Mouse (Mus musculus): Measurements from ENCODE around the gene Strada. TPM values are rescaled to one million over a fixed set of nuclear protein-coding genes. Genes with fewer than 3 reads are reported as not detected.
"Not testable (repeated sequence)": the region's sequence is repeated elsewhere in the genome, so short reads cannot be mapped to it uniquely, and the experiment has no call there.

The Strada gene
- 28.8 and 30.9 TPM in 2 replicates for polyA plus RNA-seq (2015; fragmentation: Nextera tagmentation; extraction: Ambion mirVana)

DNA sequence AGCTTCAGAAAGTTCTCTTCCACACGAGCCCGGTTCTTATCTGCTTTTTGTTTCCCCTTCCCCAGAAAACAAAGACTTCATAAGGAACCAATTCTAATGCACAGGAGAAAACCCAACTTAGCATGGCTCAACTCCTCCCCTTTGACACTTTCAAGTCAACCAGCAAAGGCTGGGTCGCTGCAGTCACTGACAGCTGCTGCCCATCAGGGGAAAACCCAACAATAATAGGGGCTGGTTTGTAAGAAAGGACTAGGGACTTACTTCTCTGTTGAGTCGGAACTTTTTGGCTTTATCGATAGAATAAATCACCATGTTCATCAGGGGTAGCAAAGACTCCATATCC is at the start of gene Strada:
Strada (minus strand) TSS at position 46 of the 343 bp plus-strand sequence.
- WGBS, result 88% methylated on average over 5 of the region's 5 CpGs
- Histone ChIP-seq H3K9ac (replicated peaks; ENCODE audit: low read depth, low read length) (no peak within 1 kb of the TSS; the same call in 1 of the 2 replicates), H3K4me3 (replicated peaks; ENCODE audit: low read length) (no peak within 1 kb of the TSS), H3K27me3 (replicated peaks; ENCODE audit: control insufficient read depth, insufficient read depth, low read length) (no peaks in the 10 kb centered on the region), H3K4me1 (replicated peaks; ENCODE audit: control insufficient read depth, insufficient read depth, low read length) (no peaks in the 10 kb centered on the region), H3K9me3 (ENCODE audit: control insufficient read depth, low read length) (no peaks in the 10 kb centered on the region), H3K4me2 (ENCODE audit: low read length) (no peak within 1 kb of the TSS), H3K36me3 (ENCODE audit: control insufficient read depth, insufficient read depth) (peaks cover 31% of the 10 kb centered on the region), H3K27ac (ENCODE audit: low read length) (no peak within 1 kb of the TSS)
- ATAC-seq, result no peak

GRCm38 (mm10) chr11:106249326-106249725 is 47.4 kb upstream of the Strada start:
- H3K4me3 ChIP-seq (replicated peaks; ENCODE audit: low read length), result no peak overlapping the region
- H3K4me2 ChIP-seq (ENCODE audit: low read length), result no peak overlapping the region
- H3K4me1 ChIP-seq (replicated peaks; ENCODE audit: control insufficient read depth, insufficient read depth, low read length), result no peaks in the 10 kb centered on the region
- no peak for ATAC-seq
- no peaks in the 10 kb centered on the region for H3K9me3 ChIP-seq (ENCODE audit: control insufficient read depth, low read length)
- peaks cover 59% of the 10 kb centered on the region for H3K36me3 ChIP-seq (ENCODE audit: control insufficient read depth, insufficient read depth)
- H3K27me3 ChIP-seq (replicated peaks; ENCODE audit: control insufficient read depth, insufficient read depth, low read length), result no peaks in the 10 kb centered on the region
- H3K9ac ChIP-seq (replicated peaks; ENCODE audit: low read depth, low read length), result no peak overlapping the region
- no peak overlapping the region for H3K27ac ChIP-seq (ENCODE audit: low read length)
- WGBS, result 86% methylated on average over 7 of the region's 7 CpGs

DNA sequence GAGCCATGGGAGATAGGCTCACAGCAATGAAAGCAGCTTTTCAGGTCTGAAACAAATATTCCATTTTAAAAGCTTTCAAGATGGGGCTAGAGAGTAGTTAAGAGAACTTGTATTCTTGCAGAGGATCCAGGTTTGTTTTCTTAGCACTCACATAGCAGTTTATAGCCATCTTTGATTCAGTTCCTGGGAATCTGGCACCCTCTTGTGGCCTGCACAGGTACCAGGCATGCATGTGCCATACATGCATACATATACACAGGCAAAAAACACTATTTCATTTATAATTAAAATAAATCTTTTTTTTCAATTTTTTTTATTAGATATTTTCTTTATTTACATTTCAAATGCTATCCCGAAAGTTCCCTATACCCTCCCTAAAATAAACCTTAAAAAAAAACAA is 44.9 kb upstream of the Strada start:
- Histone ChIP-seq H3K27ac (ENCODE audit: low read length) (no peak overlapping the region), H3K36me3 (ENCODE audit: control insufficient read depth, insufficient read depth) (peaks cover 75% of the 10 kb centered on the region), H3K9ac (replicated peaks; ENCODE audit: low read depth, low read length) (no peak overlapping the region), H3K9me3 (ENCODE audit: control insufficient read depth, low read length) (no peaks in the 10 kb centered on the region), H3K4me2 (ENCODE audit: low read length) (no peak overlapping the region), H3K4me1 (replicated peaks; ENCODE audit: control insufficient read depth, insufficient read depth, low read length) (no peaks in the 10 kb centered on the region), H3K4me3 (replicated peaks; ENCODE audit: low read length) (no peak overlapping the region), H3K27me3 (replicated peaks; ENCODE audit: control insufficient read depth, insufficient read depth, low read length) (no peaks in the 10 kb centered on the region)
- 100% methylated on average over 1 of the region's 1 CpGs for WGBS
- no peak for ATAC-seq

- H3K27ac ChIP-seq (ENCODE audit: low read length); ATAC-seq; H3K9me3 ChIP-seq (ENCODE audit: control insufficient read depth, low read length); H3K4me3 ChIP-seq (replicated peaks; ENCODE audit: low read length); H3K27me3 ChIP-seq (replicated peaks; ENCODE audit: control insufficient read depth, insufficient read depth, low read length); H3K9ac ChIP-seq (replicated peaks; ENCODE audit: low read depth, low read length); H3K4me1 ChIP-seq (replicated peaks; ENCODE audit: control insufficient read depth, insufficient read depth, low read length); H3K4me2 ChIP-seq (ENCODE audit: low read length): not testable (repeated sequence)
- peaks cover 50% of the 10 kb centered on the region for H3K36me3 ChIP-seq (ENCODE audit: control insufficient read depth, insufficient read depth)
- 81% methylated on average over 8 of the region's 8 CpGs for WGBS
These were observed 32.0 kb upstream of the Strada start for GRCm38 (mm10) chr11:106233978-106234377.

DNA sequence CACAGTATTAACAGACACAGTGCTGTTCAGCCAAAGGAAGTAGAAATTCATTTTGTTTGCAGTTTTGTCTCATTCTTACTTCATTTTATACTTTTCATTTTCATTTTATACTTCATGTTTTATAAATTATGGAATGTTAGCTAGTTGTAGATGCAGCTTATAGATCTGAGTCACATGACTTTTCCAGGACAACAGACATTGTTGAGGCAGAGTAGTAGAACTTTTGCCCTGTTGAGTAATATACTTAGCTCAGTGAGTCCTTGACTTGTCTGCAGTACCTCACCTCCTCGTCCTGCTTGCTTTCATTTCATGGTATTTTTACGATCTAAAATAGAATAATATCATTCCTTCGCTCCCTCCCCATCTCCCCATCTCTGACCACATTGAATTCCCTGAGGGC is 18.6 kb upstream of the Strada start:
- Histone ChIP-seq H3K9me3 (ENCODE audit: control insufficient read depth, low read length) (no peaks in the 10 kb centered on the region), H3K4me3 (replicated peaks; ENCODE audit: low read length) (no peak overlapping the region), H3K27ac (ENCODE audit: low read length) (no peak overlapping the region), H3K9ac (replicated peaks; ENCODE audit: low read depth, low read length) (no peak overlapping the region), H3K4me2 (ENCODE audit: low read length) (no peak overlapping the region), H3K36me3 (ENCODE audit: control insufficient read depth, insufficient read depth) (peaks cover 8% of the 10 kb centered on the region), H3K27me3 (replicated peaks; ENCODE audit: control insufficient read depth, insufficient read depth, low read length) (no peaks in the 10 kb centered on the region), H3K4me1 (replicated peaks; ENCODE audit: control insufficient read depth, insufficient read depth, low read length) (peaks cover 15% of the 10 kb centered on the region)
- no peak for ATAC-seq
- WGBS, result 90% methylated on average over 3 of the region's 3 CpGs

DNA sequence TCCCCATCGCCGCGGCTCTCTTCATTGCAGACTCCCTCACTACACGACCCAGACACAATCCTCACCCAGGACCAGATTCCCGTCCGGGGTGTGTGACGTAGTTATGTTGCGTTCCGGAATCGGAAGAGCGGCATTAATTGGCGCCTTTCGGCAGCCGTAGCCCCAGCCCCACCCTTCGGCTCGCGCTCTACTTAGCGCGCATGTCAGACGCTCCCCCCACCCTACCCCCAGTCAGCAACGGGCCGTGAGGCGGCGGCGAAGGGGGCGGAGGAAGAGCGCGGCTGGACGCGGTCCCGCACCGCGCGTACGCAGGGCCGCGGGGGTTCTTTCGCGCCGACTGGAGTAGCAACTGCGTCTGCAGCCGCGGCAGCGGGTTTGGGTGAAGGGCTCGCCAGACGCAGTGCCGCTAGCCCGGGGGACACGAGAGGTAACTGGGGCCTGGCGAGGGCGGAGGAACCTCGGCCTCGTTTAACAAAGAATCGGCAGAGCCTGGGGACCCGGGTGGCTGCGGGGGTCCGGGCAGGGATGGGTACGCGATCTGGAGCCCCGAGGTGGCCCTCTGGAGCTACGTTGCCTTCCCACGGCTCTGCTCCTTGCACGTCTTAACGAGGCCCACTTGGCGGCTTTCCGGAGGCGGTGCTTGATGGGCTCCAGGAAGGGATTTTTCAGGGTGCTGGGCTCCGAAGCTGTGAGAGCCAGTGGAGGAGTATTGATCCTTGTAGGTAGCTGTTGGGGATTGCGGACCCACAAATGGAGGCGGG is 14.9 kb upstream of the Strada start, which contains the start of gene Ddx42:
Ddx42 (plus strand) TSS at position 197 of the 761 bp plus-strand sequence.
- Histone ChIP-seq H3K4me2 (ENCODE audit: low read length) (peak within 1 kb of the TSS; percentile 69), H3K4me3 (replicated peaks; ENCODE audit: low read length) (peak within 1 kb of the TSS; percentile 87), H3K36me3 (ENCODE audit: control insufficient read depth, insufficient read depth) (peaks cover 6% of the 10 kb centered on the region), H3K4me1 (replicated peaks; ENCODE audit: control insufficient read depth, insufficient read depth, low read length) (peaks cover 26% of the 10 kb centered on the region), H3K9ac (replicated peaks; ENCODE audit: low read depth, low read length) (peak within 1 kb of the TSS; percentile 95), H3K27me3 (replicated peaks; ENCODE audit: control insufficient read depth, insufficient read depth, low read length) (no peaks in the 10 kb centered on the region), H3K9me3 (ENCODE audit: control insufficient read depth, low read length) (no peaks in the 10 kb centered on the region), H3K27ac (ENCODE audit: low read length) (peak within 1 kb of the TSS; percentile 97)
- ATAC-seq, result peak; percentile 95
- WGBS, result under 1% methylated on average over 70 of the region's 70 CpGs

GRCm38 (mm10) chr11:106215927-106216729 is 14.2 kb upstream of the Strada start, which contains the start of gene Ccdc47:
Ccdc47 (minus strand) TSS chr11:106216344.
- Histone ChIP-seq H3K4me3 (replicated peaks; ENCODE audit: low read length) (peak within 1 kb of the TSS; percentile 87), H3K9ac (replicated peaks; ENCODE audit: low read depth, low read length) (peak within 1 kb of the TSS; percentile 95), H3K4me2 (ENCODE audit: low read length) (peak within 1 kb of the TSS; percentile 69), H3K9me3 (ENCODE audit: control insufficient read depth, low read length) (no peaks in the 10 kb centered on the region), H3K27ac (ENCODE audit: low read length) (peak within 1 kb of the TSS; percentile 97), H3K4me1 (replicated peaks; ENCODE audit: control insufficient read depth, insufficient read depth, low read length) (peaks cover 26% of the 10 kb centered on the region), H3K36me3 (ENCODE audit: control insufficient read depth, insufficient read depth) (peaks cover 13% of the 10 kb centered on the region), H3K27me3 (replicated peaks; ENCODE audit: control insufficient read depth, insufficient read depth, low read length) (no peaks in the 10 kb centered on the region)
- ATAC-seq, result peak; percentile 97
- under 1% methylated on average over 46 of the region's 46 CpGs for WGBS

GRCm38 (mm10) chr11:106215450-106215859 is 13.5 kb upstream of the Strada start:
- no peak for ATAC-seq
- H3K9ac ChIP-seq (replicated peaks; ENCODE audit: low read depth, low read length), result peak overlapping the region; percentile 85
- H3K4me1 ChIP-seq (replicated peaks; ENCODE audit: control insufficient read depth, insufficient read depth, low read length), result peaks cover 26% of the 10 kb centered on the region
- no peaks in the 10 kb centered on the region for H3K27me3 ChIP-seq (replicated peaks; ENCODE audit: control insufficient read depth, insufficient read depth, low read length)
- H3K36me3 ChIP-seq (ENCODE audit: control insufficient read depth, insufficient read depth), result peaks cover 16% of the 10 kb centered on the region
- no peak overlapping the region for H3K27ac ChIP-seq (ENCODE audit: low read length)
- H3K4me2 ChIP-seq (ENCODE audit: low read length), result peak overlapping the region; percentile 69
- WGBS, result 33% methylated on average over 7 of the region's 7 CpGs
- no peaks in the 10 kb centered on the region for H3K9me3 ChIP-seq (ENCODE audit: control insufficient read depth, low read length)
- peak overlapping the region; percentile 87 for H3K4me3 ChIP-seq (replicated peaks; ENCODE audit: low read length)

DNA sequence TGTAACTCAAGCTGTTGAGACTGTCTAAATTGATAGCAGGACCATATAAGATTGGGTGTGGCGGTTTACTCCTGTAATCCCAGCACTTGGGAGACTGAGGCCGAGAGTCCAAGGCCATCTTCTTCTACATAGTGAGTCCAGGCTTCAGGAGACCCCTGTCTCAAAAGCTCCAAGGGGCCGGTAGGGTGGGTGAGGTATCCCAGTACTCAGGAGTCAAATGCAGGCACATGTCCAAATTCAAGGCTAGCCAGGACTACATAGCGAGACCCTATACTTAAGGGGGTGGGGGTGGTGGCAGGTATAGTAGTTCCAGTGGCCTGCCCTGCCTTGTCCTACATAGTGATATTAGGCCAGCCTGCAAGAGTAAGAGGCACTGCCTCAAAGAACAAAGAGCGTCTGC is 12.9 kb upstream of the Strada start:
- no peak overlapping the region for H3K27ac ChIP-seq (ENCODE audit: low read length)
- peaks cover 21% of the 10 kb centered on the region for H3K36me3 ChIP-seq (ENCODE audit: control insufficient read depth, insufficient read depth)
- no peaks in the 10 kb centered on the region for H3K9me3 ChIP-seq (ENCODE audit: control insufficient read depth, low read length)
- H3K4me3 ChIP-seq (replicated peaks; ENCODE audit: low read length), result no peak overlapping the region; the same call in 1 of the 2 replicates
- H3K9ac ChIP-seq (replicated peaks; ENCODE audit: low read depth, low read length), result no peak overlapping the region
- H3K27me3 ChIP-seq (replicated peaks; ENCODE audit: control insufficient read depth, insufficient read depth, low read length), result no peaks in the 10 kb centered on the region
- ATAC-seq, result no peak
- WGBS, result 94% methylated on average over 5 of the region's 5 CpGs
- H3K4me1 ChIP-seq (replicated peaks; ENCODE audit: control insufficient read depth, insufficient read depth, low read length), result peaks cover 26% of the 10 kb centered on the region
- H3K4me2 ChIP-seq (ENCODE audit: low read length), result no peak overlapping the region

Measured in forebrain, embryonic 16.5 days (tissue).